Mouse (Mus musculus): Measurements from ENCODE around the gene Scn2b. TPM values are rescaled to one million over a fixed set of nuclear protein-coding genes. Genes with fewer than 3 reads are reported as not detected.

Gene Scn2b
- polyA plus RNA-seq, 1 experiment from 2014 or later = 3.9 TPM

DNA sequence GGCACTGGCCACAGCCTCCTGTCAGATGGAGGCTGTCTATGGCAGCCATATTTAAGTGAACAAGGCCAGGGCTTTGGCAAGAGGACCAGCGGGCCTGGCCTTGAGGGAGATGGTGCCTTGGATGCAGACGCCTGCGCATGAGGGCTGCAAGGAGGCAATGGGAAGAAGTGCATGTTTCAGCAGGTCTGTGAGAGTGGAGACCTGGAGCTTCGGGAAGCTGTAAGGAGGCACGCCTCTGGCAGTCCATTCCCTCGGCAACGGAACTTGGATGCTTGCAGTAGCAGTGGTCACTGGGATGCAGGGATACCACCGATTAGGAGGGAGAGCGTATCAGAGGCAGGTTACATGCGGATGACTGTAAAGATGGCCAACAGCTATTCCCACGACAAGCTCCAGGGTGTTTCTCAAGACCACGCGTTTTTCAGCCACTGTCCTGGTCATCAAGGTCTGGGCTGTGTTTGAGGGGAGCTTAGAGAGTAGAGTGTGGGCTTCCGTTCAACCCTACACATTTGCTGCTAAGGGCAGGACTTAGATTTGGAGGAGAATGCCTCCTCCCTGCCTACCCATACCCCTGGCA, 2.5 kb downstream of the Scn2b start:
- 0 out of 2 replicates have a peak, but pooled peaks have one; percentile 0 for TF ChIP-seq CTCF (IDR thresholded peaks at IDR 0.05; ENCODE audit: low read depth)
- ATAC-seq (ENCODE audit: insufficient read depth) (no peak), DNase-seq (no peak)
- H3K9me3 ChIP-seq (ENCODE audit: low read depth, low read length) = no peaks in the 10 kb centered on the region
- no peak overlapping the region for H3K4me2 ChIP-seq
- H3K36me3 ChIP-seq (ENCODE audit: insufficient read depth) = no peaks in the 10 kb centered on the region
- no peaks in the 10 kb centered on the region for H3K27me3 ChIP-seq (ENCODE audit: insufficient read depth, low read length)
- no peak overlapping the region for H3K4me3 ChIP-seq (ENCODE audit: low read depth, low read length)
- 89% methylated on average over 14 of the region's 14 CpGs for WGBS
- H3K9ac ChIP-seq = no peak overlapping the region
- H3K27ac ChIP-seq (ENCODE audit: low read depth) = no peak overlapping the region
- H3K4me1 ChIP-seq (ENCODE audit: insufficient read depth) = peaks cover 7% of the 10 kb centered on the region; the same call in 1 of the 2 replicates

DNA sequence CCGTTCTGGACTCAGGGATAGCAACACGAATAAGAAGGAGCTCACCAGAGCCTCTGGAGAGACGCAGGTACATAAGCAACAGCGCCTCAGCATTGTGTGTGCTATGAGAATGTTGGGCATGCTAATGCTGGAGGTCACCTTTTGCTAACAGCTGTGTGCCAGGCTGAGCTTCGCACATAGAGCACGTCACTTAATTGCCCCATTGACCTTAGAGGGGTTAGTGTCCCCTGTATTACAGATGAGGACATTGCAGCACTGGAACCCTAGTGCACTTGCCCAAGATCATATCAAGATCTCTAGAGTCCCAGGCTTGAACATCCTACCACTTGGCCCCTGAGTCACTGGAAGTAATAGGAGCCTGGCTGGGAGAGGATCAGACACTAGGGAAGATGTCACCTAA, 3.0 kb downstream of the Scn2b start:
- H3K27me3 ChIP-seq (ENCODE audit: insufficient read depth, low read length) = no peaks in the 10 kb centered on the region
- 84% methylated on average over 6 of the region's 6 CpGs for WGBS
- no peak for DNase-seq
- H3K36me3 ChIP-seq (ENCODE audit: insufficient read depth) = 0 out of 2 replicates have a peak, but pooled peaks cover under 1% of the 10 kb centered on the region
- H3K4me1 ChIP-seq (ENCODE audit: insufficient read depth) = peaks cover 7% of the 10 kb centered on the region; the same call in 1 of the 2 replicates
- no peak for TF ChIP-seq CTCF (IDR thresholded peaks at IDR 0.05; ENCODE audit: low read depth)
- ATAC-seq (ENCODE audit: insufficient read depth) = no peak
- H3K4me3 ChIP-seq (ENCODE audit: low read depth, low read length) = no peak overlapping the region
- no peak overlapping the region for H3K4me2 ChIP-seq
- H3K27ac ChIP-seq (ENCODE audit: low read depth) = no peak overlapping the region
- no peaks in the 10 kb centered on the region for H3K9me3 ChIP-seq (ENCODE audit: low read depth, low read length)
- H3K9ac ChIP-seq = no peak overlapping the region

GRCm38 (mm10) chr9:45121001-45121400, 3.4 kb downstream of the Scn2b start:
- Histone ChIP-seq H3K36me3 (ENCODE audit: insufficient read depth) (0 out of 2 replicates have a peak, but pooled peaks cover 4% of the 10 kb centered on the region), H3K4me2 (no peak overlapping the region), H3K4me3 (ENCODE audit: low read depth, low read length) (no peak overlapping the region), H3K9me3 (ENCODE audit: low read depth, low read length) (no peaks in the 10 kb centered on the region), H3K27me3 (ENCODE audit: insufficient read depth, low read length) (no peaks in the 10 kb centered on the region), H3K4me1 (ENCODE audit: insufficient read depth) (peaks cover 4% of the 10 kb centered on the region; the same call in 1 of the 2 replicates), H3K27ac (ENCODE audit: low read depth) (no peak overlapping the region), H3K9ac (no peak overlapping the region)
- DNase-seq (no peak), ATAC-seq (ENCODE audit: insufficient read depth) (no peak)
- no peak for TF ChIP-seq CTCF (IDR thresholded peaks at IDR 0.05; ENCODE audit: low read depth)
- 40% methylated on average over 6 of the region's 6 CpGs for WGBS

GRCm38 (mm10) chr9:45121769-45122168, 4.2 kb downstream of the Scn2b start:
- peak; percentile 97 for TF ChIP-seq CTCF (IDR thresholded peaks at IDR 0.05; ENCODE audit: low read depth)
- Histone ChIP-seq H3K9ac (no peak overlapping the region), H3K4me1 (ENCODE audit: insufficient read depth) (0 out of 2 replicates have a peak, but pooled peaks cover 3% of the 10 kb centered on the region), H3K27me3 (ENCODE audit: insufficient read depth, low read length) (no peaks in the 10 kb centered on the region), H3K36me3 (ENCODE audit: insufficient read depth) (0 out of 2 replicates have a peak, but pooled peaks cover 4% of the 10 kb centered on the region), H3K4me2 (peak overlapping the region; percentile 54), H3K9me3 (ENCODE audit: low read depth, low read length) (no peaks in the 10 kb centered on the region), H3K4me3 (ENCODE audit: low read depth, low read length) (no peak overlapping the region), H3K27ac (ENCODE audit: low read depth) (no peak overlapping the region)
- ATAC-seq (ENCODE audit: insufficient read depth) (peak; percentile 49), DNase-seq (peak; percentile 90)
- WGBS = 4% methylated on average over 10 of the region's 10 CpGs

GRCm38 (mm10) chr9:45122209-45122761, 4.7 kb downstream of the Scn2b start:
- no peak overlapping the region for H3K4me3 ChIP-seq (ENCODE audit: low read depth, low read length)
- 0 out of 2 replicates have a peak, but pooled peaks cover 3% of the 10 kb centered on the region for H3K4me1 ChIP-seq (ENCODE audit: insufficient read depth)
- 0 out of 2 replicates have a peak, but pooled peaks cover 4% of the 10 kb centered on the region for H3K36me3 ChIP-seq (ENCODE audit: insufficient read depth)
- H3K4me2 ChIP-seq = peak overlapping the region; percentile 54
- TF ChIP-seq CTCF (IDR thresholded peaks at IDR 0.05; ENCODE audit: low read depth) = no peak
- ATAC-seq (ENCODE audit: insufficient read depth) (peak; percentile 52), DNase-seq (peak; percentile 70)
- no peaks in the 10 kb centered on the region for H3K9me3 ChIP-seq (ENCODE audit: low read depth, low read length)
- no peaks in the 10 kb centered on the region for H3K27me3 ChIP-seq (ENCODE audit: insufficient read depth, low read length)
- peak overlapping the region; percentile 19 for H3K27ac ChIP-seq (ENCODE audit: low read depth)
- peak overlapping the region; percentile 32; the same call in 1 of the 2 replicates for H3K9ac ChIP-seq
- WGBS = 18% methylated on average over 9 of the region's 9 CpGs

DNA sequence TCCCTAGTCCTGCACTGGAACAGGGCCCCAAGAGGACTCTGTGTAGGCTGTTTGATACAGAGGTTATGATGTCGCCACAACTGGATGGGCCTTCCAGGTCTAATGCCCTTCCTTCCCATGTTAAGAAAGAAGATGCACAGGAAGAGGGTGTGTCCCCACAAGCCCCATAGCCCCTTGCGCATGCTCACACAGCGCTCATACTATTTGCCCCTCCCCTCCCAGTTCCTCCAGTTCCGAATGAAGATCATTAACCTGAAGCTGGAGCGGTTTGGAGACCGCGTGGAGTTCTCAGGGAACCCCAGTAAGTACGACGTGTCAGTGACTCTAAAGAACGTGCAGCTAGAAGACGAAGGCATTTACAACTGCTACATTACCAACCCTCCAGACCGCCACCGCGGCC, 7.6 kb downstream of the Scn2b start:
- Histone ChIP-seq H3K9ac (no peak overlapping the region), H3K4me2 (no peak overlapping the region), H3K4me3 (ENCODE audit: low read depth, low read length) (no peak overlapping the region), H3K27ac (ENCODE audit: low read depth) (no peak overlapping the region), H3K4me1 (ENCODE audit: insufficient read depth) (no peaks in the 10 kb centered on the region), H3K9me3 (ENCODE audit: low read depth, low read length) (no peaks in the 10 kb centered on the region), H3K36me3 (ENCODE audit: insufficient read depth) (0 out of 2 replicates have a peak, but pooled peaks cover 4% of the 10 kb centered on the region), H3K27me3 (ENCODE audit: insufficient read depth, low read length) (no peaks in the 10 kb centered on the region)
- 86% methylated on average over 14 of the region's 14 CpGs for WGBS
- DNase-seq (no peak), ATAC-seq (ENCODE audit: insufficient read depth) (no peak)
- TF ChIP-seq CTCF (IDR thresholded peaks at IDR 0.05; ENCODE audit: low read depth) = no peak

GRCm38 (mm10) chr9:45126941-45127340, 9.4 kb downstream of the Scn2b start:
- Histone ChIP-seq H3K4me2 (no peak overlapping the region), H3K36me3 (ENCODE audit: insufficient read depth) (0 out of 2 replicates have a peak, but pooled peaks cover 4% of the 10 kb centered on the region), H3K27me3 (ENCODE audit: insufficient read depth, low read length) (no peaks in the 10 kb centered on the region), H3K4me1 (ENCODE audit: insufficient read depth) (no peaks in the 10 kb centered on the region), H3K27ac (ENCODE audit: low read depth) (no peak overlapping the region), H3K4me3 (ENCODE audit: low read depth, low read length) (no peak overlapping the region), H3K9ac (no peak overlapping the region), H3K9me3 (ENCODE audit: low read depth, low read length) (no peaks in the 10 kb centered on the region)
- DNase-seq (no peak), ATAC-seq (ENCODE audit: insufficient read depth) (no peak)
- WGBS = 61% methylated on average over 7 of the region's 7 CpGs
- no peak for TF ChIP-seq CTCF (IDR thresholded peaks at IDR 0.05; ENCODE audit: low read depth)

Data from lung, embryonic 14.5 days (tissue).